Mouse (Mus musculus): ENCODE data around the gene Smim5.

DNA sequence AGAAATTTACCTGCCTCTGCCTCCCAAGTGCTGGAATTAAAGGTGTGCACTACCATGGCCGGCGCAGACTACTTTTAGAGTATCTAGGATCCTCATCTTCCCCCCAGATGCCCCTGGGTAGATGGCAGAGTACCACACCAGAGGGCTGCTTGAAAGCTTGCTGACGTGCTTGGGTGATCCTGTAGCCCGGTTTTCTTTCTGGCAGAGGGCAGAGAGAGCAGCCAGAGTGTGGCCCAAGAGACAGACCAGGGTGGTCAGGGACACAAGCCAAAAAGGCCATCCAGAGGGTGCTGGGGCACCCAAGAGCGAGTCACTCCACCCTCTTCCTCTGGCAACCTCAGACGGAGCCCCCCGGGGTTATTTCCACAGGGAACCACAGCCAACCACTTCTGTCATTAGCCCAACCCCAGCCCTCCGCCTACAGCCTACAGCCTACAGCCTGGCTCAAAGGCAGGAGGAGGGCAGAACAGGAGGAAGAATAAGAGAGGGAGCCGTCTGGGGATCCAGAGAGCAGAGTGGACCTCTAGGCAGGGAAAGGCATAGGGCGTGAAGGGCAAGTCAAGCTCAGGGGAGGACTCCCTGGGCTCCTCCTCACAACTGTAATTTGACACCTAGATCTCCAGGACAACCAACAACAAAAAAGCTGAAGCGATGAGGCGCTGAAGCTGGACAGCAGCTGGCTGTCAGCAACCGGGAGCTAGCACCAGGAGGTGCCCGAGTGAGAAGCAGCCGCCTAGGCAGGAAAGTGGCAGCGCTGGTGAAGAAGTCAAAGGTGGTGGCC, at the start of gene Smim5:
- TF ChIP-seq POLR2A (IDR thresholded peaks at IDR 0.05; ENCODE audit: borderline replicate concordance, low read depth, low read length) (no peak), CTCF (IDR thresholded peaks at IDR 0.05; ENCODE audit: low read depth, low read length) (no peak)

All from bone marrow macrophage, adult 2 months (primary cell).